Mouse (Mus musculus): ENCODE measurements around the gene Minpp1. TPM values are rescaled to one million over a fixed set of nuclear protein-coding genes. Genes with fewer than 3 reads are reported as not detected.

Gene Minpp1
- polyA plus RNA-seq, 1 experiment from 2014 or later: 71.9 TPM

GRCm38 (mm10) chr19:32516575-32516974 is 31.0 kb downstream of the Minpp1 start:
- Histone ChIP-seq H3K9me3 (ENCODE audit: low read length) (0 out of 2 replicates have a peak, but pooled peaks cover 3% of the 10 kb centered on the region), H3K4me3 (ENCODE audit: low read depth, low read length) (no peak overlapping the region), H3K4me1 (ENCODE audit: insufficient read depth) (no peaks in the 10 kb centered on the region), H3K36me3 (replicated peaks; ENCODE audit: insufficient read depth, low read length) (peaks cover 43% of the 10 kb centered on the region), H3K9ac (replicated peaks) (no peak overlapping the region), H3K27ac (ENCODE audit: low read depth) (no peak overlapping the region), H3K27me3 (ENCODE audit: insufficient read depth, low read length) (no peaks in the 10 kb centered on the region), H3K4me2 (ENCODE audit: low read depth, low read length) (no peak overlapping the region)
- ATAC-seq (no peak), DNase-seq (no peak)
- WGBS (ENCODE audit: insufficient replicate concordance): 96% methylated on average over 9 of the region's 9 CpGs
- TF ChIP-seq CTCF (IDR thresholded peaks at IDR 0.05; ENCODE audit: low read depth) (no peak), EP300 (IDR thresholded peaks at IDR 0.05; ENCODE audit: low read depth) (no peak)

GRCm38 (mm10) chr19:32521446-32521845 is 35.9 kb downstream of the Minpp1 start:
- peaks cover 22% of the 10 kb centered on the region for H3K4me1 ChIP-seq (ENCODE audit: insufficient read depth)
- no peaks in the 10 kb centered on the region for H3K9me3 ChIP-seq (ENCODE audit: low read length)
- H3K36me3 ChIP-seq (replicated peaks; ENCODE audit: insufficient read depth, low read length): peaks cover 6% of the 10 kb centered on the region
- H3K9ac ChIP-seq (replicated peaks): no peak overlapping the region
- no peak for DNase-seq
- WGBS (ENCODE audit: insufficient replicate concordance): 80% methylated on average over 3 of the region's 3 CpGs
- no peaks in the 10 kb centered on the region for H3K27me3 ChIP-seq (ENCODE audit: insufficient read depth, low read length)
- no peak overlapping the region for H3K27ac ChIP-seq (ENCODE audit: low read depth)
- TF ChIP-seq EP300 (IDR thresholded peaks at IDR 0.05; ENCODE audit: low read depth) (no peak), CTCF (IDR thresholded peaks at IDR 0.05; ENCODE audit: low read depth) (peak; percentile 48)
- no peak overlapping the region for H3K4me2 ChIP-seq (ENCODE audit: low read depth, low read length)
- H3K4me3 ChIP-seq (ENCODE audit: low read depth, low read length): no peak overlapping the region
- ATAC-seq: no peak

GRCm38 (mm10) chr19:32522247-32522646 is 36.7 kb downstream of the Minpp1 start:
- 87% methylated on average over 5 of the region's 5 CpGs for WGBS (ENCODE audit: insufficient replicate concordance)
- no peak overlapping the region for H3K27ac ChIP-seq (ENCODE audit: low read depth)
- TF ChIP-seq CTCF (IDR thresholded peaks at IDR 0.05; ENCODE audit: low read depth) (no peak), EP300 (IDR thresholded peaks at IDR 0.05; ENCODE audit: low read depth) (no peak)
- no peaks in the 10 kb centered on the region for H3K9me3 ChIP-seq (ENCODE audit: low read length)
- ATAC-seq (no peak), DNase-seq (no peak)
- no peak overlapping the region for H3K4me3 ChIP-seq (ENCODE audit: low read depth, low read length)
- H3K27me3 ChIP-seq (ENCODE audit: insufficient read depth, low read length): no peaks in the 10 kb centered on the region
- no peak overlapping the region for H3K4me2 ChIP-seq (ENCODE audit: low read depth, low read length)
- H3K36me3 ChIP-seq (replicated peaks; ENCODE audit: insufficient read depth, low read length): no peaks in the 10 kb centered on the region
- H3K9ac ChIP-seq (replicated peaks): no peak overlapping the region
- H3K4me1 ChIP-seq (ENCODE audit: insufficient read depth): peaks cover 28% of the 10 kb centered on the region

- Histone ChIP-seq H3K4me2 (ENCODE audit: low read depth, low read length) (no peak overlapping the region), H3K36me3 (replicated peaks; ENCODE audit: insufficient read depth, low read length) (no peaks in the 10 kb centered on the region), H3K27ac (ENCODE audit: low read depth) (peak overlapping the region; percentile 23; the same call in 1 of the 2 replicates), H3K27me3 (ENCODE audit: insufficient read depth, low read length) (no peaks in the 10 kb centered on the region), H3K4me1 (ENCODE audit: insufficient read depth) (peaks cover 30% of the 10 kb centered on the region), H3K9me3 (ENCODE audit: low read length) (no peaks in the 10 kb centered on the region), H3K4me3 (ENCODE audit: low read depth, low read length) (no peak overlapping the region), H3K9ac (replicated peaks) (no peak overlapping the region)
- WGBS (ENCODE audit: insufficient replicate concordance): 49% methylated on average over 8 of the region's 8 CpGs
- DNase-seq: no peak
- peak; percentile 24; the same call in 1 of the 2 replicates for ATAC-seq
- no peak for TF ChIP-seq EP300 (IDR thresholded peaks at IDR 0.05; ENCODE audit: low read depth)
- TF ChIP-seq CTCF (IDR thresholded peaks at IDR 0.05; ENCODE audit: low read depth): no peak
Observed at GRCm38 (mm10) chr19:32522753-32523307, 37.3 kb downstream of the Minpp1 start.

GRCm38 (mm10) chr19:32523769-32524515 is 38.4 kb downstream of the Minpp1 start:
- Histone ChIP-seq H3K4me1 (ENCODE audit: insufficient read depth) (peaks cover 30% of the 10 kb centered on the region), H3K4me3 (ENCODE audit: low read depth, low read length) (no peak overlapping the region), H3K27me3 (ENCODE audit: insufficient read depth, low read length) (no peaks in the 10 kb centered on the region), H3K27ac (ENCODE audit: low read depth) (no peak overlapping the region), H3K36me3 (replicated peaks; ENCODE audit: insufficient read depth, low read length) (no peaks in the 10 kb centered on the region), H3K9ac (replicated peaks) (no peak overlapping the region), H3K4me2 (ENCODE audit: low read depth, low read length) (no peak overlapping the region), H3K9me3 (ENCODE audit: low read length) (no peaks in the 10 kb centered on the region)
- DNase-seq: peak; percentile 43
- ATAC-seq: peak; percentile 84
- no peak for TF ChIP-seq CTCF (IDR thresholded peaks at IDR 0.05; ENCODE audit: low read depth)
- TF ChIP-seq EP300 (IDR thresholded peaks at IDR 0.05; ENCODE audit: low read depth): no peak
- 56% methylated on average over 14 of the region's 14 CpGs for WGBS (ENCODE audit: insufficient replicate concordance)

GRCm38 (mm10) chr19:32524516-32524860 is 38.9 kb downstream of the Minpp1 start:
- ATAC-seq (no peak), DNase-seq (no peak)
- no peak overlapping the region for H3K9ac ChIP-seq (replicated peaks)
- H3K9me3 ChIP-seq (ENCODE audit: low read length): no peaks in the 10 kb centered on the region
- no peak overlapping the region for H3K4me2 ChIP-seq (ENCODE audit: low read depth, low read length)
- no peak overlapping the region for H3K27ac ChIP-seq (ENCODE audit: low read depth)
- 80% methylated on average over 3 of the region's 3 CpGs for WGBS (ENCODE audit: insufficient replicate concordance)
- H3K4me3 ChIP-seq (ENCODE audit: low read depth, low read length): no peak overlapping the region
- H3K27me3 ChIP-seq (ENCODE audit: insufficient read depth, low read length): no peaks in the 10 kb centered on the region
- TF ChIP-seq EP300 (IDR thresholded peaks at IDR 0.05; ENCODE audit: low read depth): no peak
- no peak for TF ChIP-seq CTCF (IDR thresholded peaks at IDR 0.05; ENCODE audit: low read depth)
- no peaks in the 10 kb centered on the region for H3K36me3 ChIP-seq (replicated peaks; ENCODE audit: insufficient read depth, low read length)
- peaks cover 33% of the 10 kb centered on the region for H3K4me1 ChIP-seq (ENCODE audit: insufficient read depth)

All from liver, postnatal 0 days (tissue).